Mouse (Mus musculus) subcutaneous adipose tissue, adult 2 months (tissue): ENCODE results near the gene Gtf2f1. TPM values are rescaled to one million over a fixed set of nuclear protein-coding genes. Genes with fewer than 3 reads are reported as not detected.

Experiments used
- polyA plus RNA-seq: library from polyadenylated mRNA; depleted of rRNA; stranded (reverse); fragments of >200 nt; gene quantifications from 2 replicates; pipeline ENCODE4 v1.2.3, GENCODE M21; 2012; ENCODE audit warnings: low replicate concordance; rRNA removed

Gene Gtf2f1
- 22.9 and 36.9 TPM in 2 replicates for polyA plus RNA-seq

DNA sequence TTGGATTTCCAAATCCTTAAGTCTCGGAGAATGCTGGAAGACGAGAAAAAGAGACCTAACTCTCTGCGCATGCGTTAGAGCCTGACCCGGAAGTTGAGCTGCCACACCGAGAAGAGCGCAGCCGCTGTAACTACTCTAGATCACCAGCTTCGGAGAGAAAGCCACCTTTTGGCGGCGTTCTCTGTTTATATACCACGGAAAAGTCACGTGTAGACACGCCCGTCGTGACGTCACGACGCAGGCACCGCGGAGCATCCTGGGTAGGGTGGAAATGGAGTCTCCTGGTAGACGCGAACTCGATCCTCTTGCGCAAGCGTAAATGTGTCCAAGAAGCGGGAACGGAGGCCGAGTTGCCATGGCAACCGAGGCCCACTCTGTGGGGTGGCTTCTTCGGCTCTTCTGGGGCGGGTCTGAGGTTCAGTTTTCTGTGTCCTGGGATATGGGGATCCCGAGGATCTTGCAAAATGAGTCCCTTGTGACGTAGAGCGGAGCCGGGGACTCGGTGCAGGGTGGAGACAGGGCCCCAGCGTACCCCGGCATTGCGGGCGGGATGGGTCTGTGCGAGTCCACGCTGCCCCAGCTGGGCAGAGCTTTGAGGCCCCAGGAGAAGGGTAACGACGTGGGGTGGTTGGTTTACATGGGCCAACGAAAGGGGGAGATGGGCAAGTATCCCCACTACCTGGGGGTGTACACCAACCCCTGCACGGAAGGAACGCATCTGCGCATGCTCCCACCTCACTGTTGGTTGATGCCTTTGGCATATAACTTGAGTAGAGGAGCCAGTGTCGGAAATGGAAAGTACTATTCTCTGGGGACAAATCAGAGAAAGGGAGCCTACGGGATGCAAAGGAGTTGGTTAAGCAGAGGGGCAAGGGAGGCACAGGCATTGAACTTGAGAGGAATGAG, at the start of gene Gtf2f1, which contains the start of gene Gm17949:
TSS of gene Gtf2f1 (minus strand) at position 53 of the 906 bp plus-strand sequence.
TSS of gene Gm17949 (plus strand) at position 234 of the 906 bp plus-strand sequence.

DNA sequence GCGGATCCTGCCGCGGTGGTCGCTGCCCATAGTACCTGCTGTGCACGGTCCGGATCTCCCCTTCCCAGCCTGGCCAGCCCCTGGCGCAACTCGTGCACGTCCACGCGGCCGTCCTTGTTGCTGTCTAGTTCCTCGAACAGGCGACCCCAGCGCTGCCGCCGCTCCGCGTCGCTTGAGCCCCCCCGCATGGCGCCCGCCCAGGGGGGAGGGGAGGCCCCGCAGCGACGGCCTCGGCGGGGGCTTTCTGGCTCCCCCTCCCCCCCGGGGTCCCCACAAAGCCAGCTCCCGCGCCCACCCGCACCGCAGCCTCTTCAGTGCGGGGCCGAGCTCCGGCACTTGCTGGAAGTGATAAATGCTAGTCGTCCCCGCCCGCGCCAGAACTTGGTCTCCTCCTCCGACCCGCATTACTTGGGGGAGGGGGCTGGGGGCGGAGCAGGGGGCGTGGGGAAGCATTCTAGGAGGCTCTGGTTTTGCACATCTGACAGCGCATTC, 48.4 kb upstream of the Gtf2f1 start, which contains the start of gene Slc25a23:
TSS of gene Slc25a23 (minus strand) at position 378 of the 492 bp plus-strand sequence.

DNA sequence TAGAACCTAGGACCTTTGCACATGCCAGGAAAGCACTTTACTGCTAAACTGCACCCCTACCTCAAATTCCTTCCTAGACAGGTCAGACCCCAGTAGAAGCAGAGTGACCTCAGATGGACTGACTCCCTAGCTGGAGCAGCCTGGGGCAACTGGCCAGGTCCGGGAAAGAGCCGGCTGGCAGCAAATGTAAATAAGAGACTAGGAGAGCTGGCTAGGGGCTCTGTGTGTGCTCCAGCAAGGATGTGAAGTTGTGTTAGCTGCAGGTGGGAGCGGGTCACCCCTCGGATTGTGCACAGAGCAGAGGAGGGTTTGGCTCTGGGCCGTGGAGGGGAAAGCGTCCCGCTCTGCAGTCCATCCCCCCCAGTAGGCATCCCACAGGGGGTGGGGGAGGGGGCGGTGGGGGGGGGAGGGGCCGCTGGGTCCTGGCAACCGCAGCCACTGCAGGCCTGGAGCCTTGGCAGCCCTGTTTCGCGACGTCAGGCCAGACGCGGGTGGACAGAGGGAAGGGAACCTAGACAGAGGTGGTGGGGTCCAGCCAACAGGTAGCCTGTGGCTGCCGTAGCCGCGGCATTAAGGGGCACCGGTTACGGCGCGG, 47.9 kb upstream of the Gtf2f1 start, which contains the start of gene Crb3:
TSS of gene Crb3 (plus strand) at position 215 of the 595 bp plus-strand sequence.

DNA sequence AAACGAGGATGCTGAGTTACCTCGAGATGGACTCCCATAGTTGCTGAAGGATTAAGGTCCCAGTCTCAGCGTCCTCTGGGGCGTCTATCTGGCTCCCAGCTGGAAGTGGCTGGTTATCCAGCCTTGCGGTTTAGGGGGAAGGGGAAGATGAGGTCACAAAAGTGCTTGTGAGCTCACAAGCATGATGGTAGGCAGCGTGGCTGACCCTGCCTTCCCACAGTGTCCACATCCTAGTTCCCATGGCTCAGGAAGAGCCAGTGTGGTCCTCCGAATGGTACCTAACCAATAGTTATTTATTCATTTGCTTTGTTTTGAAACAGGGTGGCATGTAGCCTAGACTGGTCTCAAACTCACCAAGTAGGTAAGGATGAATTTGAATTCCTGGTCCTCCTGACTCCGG, 30.5 kb upstream of the Gtf2f1 start, which contains the start of gene Slc25a41:
TSS of gene Slc25a41 (minus strand) at position 101 of the 400 bp plus-strand sequence.

DNA sequence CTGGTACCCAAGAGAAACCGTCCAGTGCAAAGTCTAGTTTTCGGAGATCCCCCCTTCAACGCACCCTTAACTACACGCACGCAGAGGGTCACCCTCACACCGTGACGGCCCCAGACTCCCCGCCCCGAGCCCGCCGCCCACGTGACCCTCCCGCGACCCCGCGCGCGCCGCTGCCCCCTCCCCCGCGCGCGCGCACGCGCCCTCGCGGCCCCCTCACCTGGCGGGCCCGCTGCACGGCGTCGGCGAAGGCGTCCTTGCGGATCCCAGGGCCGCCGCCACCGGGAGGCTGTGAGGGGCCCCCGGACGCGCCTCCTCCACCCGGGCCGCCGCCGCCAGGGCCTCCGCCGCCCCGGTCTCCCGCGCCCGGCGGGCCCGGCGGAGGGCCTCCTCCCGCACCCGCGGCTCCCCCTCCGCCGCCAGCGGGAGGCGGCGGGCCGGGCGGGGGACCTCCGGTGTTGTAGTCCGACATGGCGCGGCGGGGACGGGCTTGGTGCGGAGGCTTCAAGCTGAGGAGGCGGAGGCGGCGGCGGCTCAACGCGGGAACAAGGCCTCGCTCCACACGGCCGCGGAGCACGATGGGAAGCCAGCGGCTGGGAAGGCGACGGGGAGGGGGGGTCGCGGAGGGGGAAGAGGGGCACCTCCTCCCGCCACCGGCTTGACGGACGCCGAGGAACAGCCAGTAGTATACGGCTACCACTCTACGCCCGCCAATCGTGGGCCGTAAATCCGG, 20.0 kb upstream of the Gtf2f1 start, which contains the start of gene Khsrp:
TSS of gene Khsrp (minus strand) at position 592 of the 730 bp plus-strand sequence.

DNA sequence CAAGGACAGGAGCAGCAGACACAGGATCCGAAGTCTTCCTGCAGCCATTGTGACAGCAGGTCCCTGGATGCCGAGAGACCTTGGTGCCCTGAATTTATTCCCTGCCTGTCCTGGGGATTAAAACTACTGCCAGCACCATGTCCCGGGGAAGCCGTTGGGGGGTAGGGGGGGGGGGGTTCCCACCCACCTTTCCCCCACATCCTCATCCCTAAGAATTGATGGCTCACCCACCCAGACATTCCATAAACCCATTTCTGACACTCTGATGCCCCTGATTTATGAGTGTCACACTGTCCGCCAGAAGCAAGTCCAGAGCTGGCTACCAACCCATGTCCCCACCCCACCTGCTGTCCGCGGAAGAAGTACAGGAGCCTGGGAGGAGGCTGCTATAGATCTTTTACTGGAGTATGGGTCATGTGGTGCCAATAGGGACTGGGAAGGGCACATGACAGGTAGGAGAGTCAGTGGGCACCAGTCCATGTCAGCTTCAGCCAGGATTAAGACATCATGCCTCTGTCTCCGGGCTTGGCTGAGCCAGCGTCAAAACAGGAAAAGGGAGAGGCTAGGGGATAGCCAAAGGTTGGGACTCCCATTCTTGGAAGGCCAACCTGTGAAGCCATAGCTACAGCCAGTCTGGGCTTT, 11.0 kb downstream of the Gtf2f1 start, which contains the start of gene Pspn:
TSS of gene Pspn (minus strand) at position 51 of the 642 bp plus-strand sequence.

DNA sequence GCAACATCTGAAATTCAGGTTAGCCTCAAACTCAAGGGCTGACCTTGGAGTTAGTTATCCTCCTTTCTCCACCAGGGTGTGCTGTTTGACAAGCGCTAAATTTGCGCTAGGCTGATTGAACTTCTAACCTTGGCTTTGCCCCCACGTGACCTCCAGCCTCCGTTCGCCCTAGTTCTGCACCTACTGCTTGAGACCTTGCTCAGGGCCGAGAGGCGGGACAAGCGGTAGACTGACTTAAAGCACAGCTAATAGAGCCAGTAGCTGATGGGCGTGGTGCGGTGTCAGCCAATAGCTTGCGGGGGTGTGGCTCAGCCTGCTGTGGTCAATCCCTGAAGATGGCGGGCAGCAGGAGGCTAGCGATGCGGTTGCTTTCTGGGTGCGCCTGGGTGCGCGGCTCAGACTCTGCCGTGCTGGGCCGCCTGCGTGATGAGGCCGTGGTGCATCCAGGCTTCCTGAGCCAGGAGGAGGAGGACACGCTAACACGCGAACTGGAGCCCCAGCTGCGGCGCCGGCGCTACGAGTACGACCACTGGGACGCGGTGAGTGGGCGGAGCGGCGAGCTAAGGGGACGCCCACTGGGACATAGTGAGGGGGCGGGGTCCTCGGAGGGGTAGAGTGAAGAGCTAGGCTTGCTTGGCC, 13.9 kb downstream of the Gtf2f1 start, which contains the start of gene Alkbh7:
TSS of gene Alkbh7 (plus strand) at position 311 of the 639 bp plus-strand sequence.

DNA sequence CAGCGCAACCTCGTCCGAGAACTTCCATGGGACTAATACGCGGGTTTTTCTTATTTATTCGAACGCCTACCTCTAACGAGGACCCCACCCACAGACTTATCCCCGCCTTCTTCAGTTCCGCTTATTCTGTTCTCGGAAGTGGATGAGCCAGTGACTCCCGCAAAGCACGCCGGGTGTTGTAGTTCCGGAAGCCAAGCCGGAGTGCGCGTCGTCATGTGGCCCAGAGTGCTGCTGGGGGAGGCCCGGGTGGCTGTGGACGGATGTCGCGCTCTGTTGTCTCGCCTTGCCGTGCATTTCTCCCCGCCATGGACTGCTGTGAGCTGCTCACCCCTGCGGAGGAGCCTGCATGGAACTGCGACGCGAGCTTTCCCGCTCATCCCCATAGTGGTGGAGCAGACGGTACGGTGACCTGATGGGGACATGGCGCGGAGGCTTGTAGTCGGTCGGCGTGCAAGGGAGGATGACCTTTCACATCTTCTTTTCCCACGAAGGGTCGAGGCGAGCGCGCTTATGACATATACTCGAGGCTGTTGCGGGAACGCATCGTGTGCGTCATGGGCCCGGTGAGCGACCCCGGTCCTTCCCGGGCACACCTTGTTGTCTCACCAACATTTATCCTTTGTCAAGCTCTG, 20.9 kb downstream of the Gtf2f1 start, which contains the start of gene Clpp:
TSS of gene Clpp (plus strand) at position 191 of the 632 bp plus-strand sequence.

DNA sequence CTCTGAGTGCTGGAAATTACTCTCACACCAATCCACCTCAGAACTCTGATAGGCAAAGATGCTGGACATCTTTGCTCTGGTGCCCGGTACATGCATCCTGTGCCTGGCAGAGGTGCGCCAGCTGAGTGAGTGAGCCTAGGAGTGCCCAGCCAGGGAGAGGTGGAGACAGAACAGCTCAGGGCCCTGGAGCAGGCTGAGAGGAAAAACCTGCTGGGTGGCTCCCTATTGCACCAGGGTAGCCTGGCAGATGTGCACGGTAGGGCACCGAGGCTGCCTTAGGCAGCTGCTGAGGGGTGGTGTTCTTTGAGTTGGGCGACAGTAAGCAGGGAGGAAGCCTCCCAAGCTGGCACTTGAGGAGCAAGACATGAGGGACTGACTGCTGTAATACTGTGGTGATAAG, 29.1 kb downstream of the Gtf2f1 start, which contains the start of gene Acer1:
TSS of gene Acer1 (minus strand) at position 114 of the 400 bp plus-strand sequence.

Other genes with a start within 250 kb of the Gtf2f1 start
- gene Dus3l, start 246.5 kb downstream of the Gtf2f1 start, polyA plus RNA-seq, result 49.9 and 90.2 TPM in 2 replicates
- gene Prr22, start 241.0 kb downstream of the Gtf2f1 start, polyA plus RNA-seq, result 0.83 and 2.1 TPM in 2 replicates
- gene Rfx2, start 180.3 kb downstream of the Gtf2f1 start, polyA plus RNA-seq, result 13.1 and 38.2 TPM in 2 replicates
- gene Acsbg2, start 136.8 kb downstream of the Gtf2f1 start, polyA plus RNA-seq, result not detected in 2 replicates
- gene 1700061G19Rik, start 135.8 kb downstream of the Gtf2f1 start, polyA plus RNA-seq, result 0.09 and 0.19 TPM in 2 replicates
- gene Mllt1, start 75.9 kb downstream of the Gtf2f1 start, polyA plus RNA-seq, result 39.4 and 72.8 TPM in 2 replicates
- 0.09 TPM in 1 of 2 replicates, not detected in the other for gene Acer1, start 29.2 kb downstream of the Gtf2f1 start, polyA plus RNA-seq
- gene Clpp, start 21.0 kb downstream of the Gtf2f1 start, polyA plus RNA-seq, result 192 and 198 TPM in 2 replicates
- 27.3 and 34.3 TPM in 2 replicates for gene Alkbh7, start 13.9 kb downstream of the Gtf2f1 start, polyA plus RNA-seq
- gene Pspn, start 11.3 kb downstream of the Gtf2f1 start, polyA plus RNA-seq, result not detected in 2 replicates
- 0.19 TPM in 1 of 2 replicates, not detected in the other for gene Gm17949, start 181 bp upstream of the Gtf2f1 start, polyA plus RNA-seq
- gene Khsrp, start 20.2 kb upstream of the Gtf2f1 start, polyA plus RNA-seq, result 47.4 and 97.3 TPM in 2 replicates
- 0.45 TPM in 1 of 2 replicates, not detected in the other for gene Slc25a41, start 30.4 kb upstream of the Gtf2f1 start, polyA plus RNA-seq
- gene Crb3, start 47.8 kb upstream of the Gtf2f1 start, polyA plus RNA-seq, result 0.86 and 20.5 TPM in 2 replicates
- 95.0 and 96.1 TPM in 2 replicates for gene Slc25a23, start 48.6 kb upstream of the Gtf2f1 start, polyA plus RNA-seq
- 10.5 and 12.6 TPM in 2 replicates for gene Dennd1c, start 67.2 kb upstream of the Gtf2f1 start, polyA plus RNA-seq
- 6.0 and 22.0 TPM in 2 replicates for gene Tubb4a, start 76.5 kb upstream of the Gtf2f1 start, polyA plus RNA-seq
- gene Tnfsf9, start 94.0 kb upstream of the Gtf2f1 start, polyA plus RNA-seq, result 2.0 and 5.2 TPM in 2 replicates
- gene Cd70, start 138.5 kb upstream of the Gtf2f1 start, polyA plus RNA-seq, result not detected in 2 replicates
- 0.43 and 1.8 TPM in 2 replicates for gene Tnfsf14, start 182.9 kb upstream of the Gtf2f1 start, polyA plus RNA-seq
- gene C3, start 216.8 kb upstream of the Gtf2f1 start, polyA plus RNA-seq, result 481 and 636 TPM in 2 replicates
- 76.1 and 81.7 TPM in 2 replicates for gene Gpr108, start 237.2 kb upstream of the Gtf2f1 start, polyA plus RNA-seq
- gene Trip10, start 238.2 kb upstream of the Gtf2f1 start, polyA plus RNA-seq, result 39.3 and 57.0 TPM in 2 replicates